Mouse (Mus musculus) MEL (cell line): Measurements from ENCODE around the gene Rtn4rl1. TPM values are rescaled to one million over a fixed set of nuclear protein-coding genes. Genes with fewer than 3 reads are reported as not detected.
"Not testable (repeated sequence)": the region's sequence is repeated elsewhere in the genome, so short reads cannot be mapped to it uniquely, and the experiment has no call there.

Experiments used
- DNase-seq: peaks from one replicate; pipeline ENCODE4 v3.0.0; 2011; ENCODE audit warnings: low read depth, low spot score
- H3K27ac ChIP-seq: 2 replicates; pipeline ENCODE4 v1.5.1; 2012; ENCODE audit warnings: low read depth, mild to moderate bottlenecking, control low read depth, low read length, moderate library complexity; ENCODE audit not compliant: control insufficient read depth
- H3K27me3 ChIP-seq, 2 experiments: fragments of 150-350 bp in 1 of 2; sonication (generic) in 1 of 2; 2 replicates each; pipeline ENCODE4 v1.6.1; 2012; ENCODE audit warnings: low read length in 2 of 2, mild to moderate bottlenecking in 2 of 2, improper control_type of control experiment in 1 of 2, moderate library complexity in 1 of 2; ENCODE audit not compliant: insufficient read depth in 2 of 2, control insufficient read depth in 1 of 2
- H3K36me3 ChIP-seq, 2 experiments: 2 replicates each; pipeline ENCODE4 v1.6.1; 2012 to 2014; ENCODE audit warnings: low read length in 2 of 2, improper control_type of control experiment in 1 of 2, inconsistent platforms in 1 of 2, mild to moderate bottlenecking in 1 of 2; ENCODE audit not compliant: insufficient read depth in 2 of 2, control insufficient read depth in 1 of 2
- H3K4me1 ChIP-seq, 2 experiments: fragments of 150-350 bp in 1 of 2; sonication (generic) in 1 of 2; 2 replicates each; pipeline ENCODE4 v1.6.1; 2012; ENCODE audit warnings: low read length in 2 of 2, improper control_type of control experiment in 1 of 2, mild to moderate bottlenecking in 1 of 2; ENCODE audit not compliant: insufficient read depth in 2 of 2, control insufficient read depth in 1 of 2
- H3K4me3 ChIP-seq, 2 experiments: fragments of 150-350 bp in 1 of 2; sonication (generic) in 1 of 2; 2 replicates each; pipeline ENCODE4 v1.5.1; 2012; ENCODE audit warnings: low read depth in 2 of 2, low read length in 2 of 2, mild to moderate bottlenecking in 2 of 2, moderate library complexity in 2 of 2, control low read depth in 1 of 2, improper control_type of control experiment in 1 of 2; ENCODE audit not compliant: control insufficient read depth in 1 of 2, insufficient read depth in 1 of 2
- H3K79me2 ChIP-seq: 2 replicates; pipeline ENCODE4 v1.6.1; 2012; ENCODE audit warnings: mild to moderate bottlenecking, low read length, moderate library complexity; ENCODE audit not compliant: control insufficient read depth, poor library complexity, insufficient read depth
- H3K9ac ChIP-seq: 2 replicates; pipeline ENCODE4 v1.6.1; 2012; ENCODE audit warnings: low read depth, mild to moderate bottlenecking, control low read depth, low read length, moderate library complexity; ENCODE audit not compliant: control insufficient read depth, poor library complexity, severe bottlenecking
- H3K9me3 ChIP-seq: fragments of 150-350 bp; sonication (generic); replicated peaks from 2 replicates; pipeline ENCODE4 v1.6.1; 2012; ENCODE audit warnings: mild to moderate bottlenecking, low read length, improper control_type of control experiment, moderate library complexity; ENCODE audit not compliant: insufficient read depth
- BHLHE40 ChIP-seq: IDR thresholded peaks from 2 replicates; pipeline ENCODE4 v1.6.1; 2012; ENCODE audit warnings: low read depth, mild to moderate bottlenecking, inconsistent platforms, low read length, improper control_type of control experiment, borderline replicate concordance
- CHD2 ChIP-seq: IDR thresholded peaks from 2 replicates; pipeline ENCODE4 v1.6.1; 2011; ENCODE audit warnings: low read length, improper control_type of control experiment
- ELF1 ChIP-seq: IDR thresholded peaks from 2 replicates; pipeline ENCODE4 v1.6.1; 2014; ENCODE audit warnings: low read depth, mild to moderate bottlenecking, inconsistent platforms, low read length, improper control_type of control experiment, moderate library complexity
- EP300 ChIP-seq, 2 experiments: IDR thresholded peaks; 2 replicates each; pipeline ENCODE4 v1.6.1; 2011; ENCODE audit warnings: improper control_type of control experiment in 2 of 2, low read length in 2 of 2, low read depth in 1 of 2, mild to moderate bottlenecking in 1 of 2
- ETS1 ChIP-seq: IDR thresholded peaks from 2 replicates; pipeline ENCODE4 v1.6.1; 2012; ENCODE audit warnings: low read depth, mild to moderate bottlenecking, inconsistent platforms, low read length, improper control_type of control experiment, moderate library complexity
- GABPA ChIP-seq: IDR thresholded peaks from 2 replicates; pipeline ENCODE4 v1.6.1; 2012; ENCODE audit warnings: low read depth, mild to moderate bottlenecking, inconsistent platforms, low read length, improper control_type of control experiment, moderate library complexity
- GATA1 ChIP-seq: IDR thresholded peaks from 2 replicates; pipeline ENCODE4 v1.6.1; 2011; ENCODE audit warnings: low read depth, low read length, improper control_type of control experiment
- MAFK ChIP-seq: IDR thresholded peaks from 2 replicates; pipeline ENCODE4 v1.6.1; 2011; ENCODE audit warnings: low read depth, mild to moderate bottlenecking, low read length, improper control_type of control experiment, borderline replicate concordance
- MAX ChIP-seq: IDR thresholded peaks from 2 replicates; pipeline ENCODE4 v1.6.1; 2011; ENCODE audit warnings: low read length, improper control_type of control experiment
- MAZ ChIP-seq: IDR thresholded peaks from 2 replicates; pipeline ENCODE4 v1.6.1; 2012; ENCODE audit warnings: low read depth, mild to moderate bottlenecking, inconsistent platforms, low read length, improper control_type of control experiment
- MXI1 ChIP-seq: IDR thresholded peaks from 2 replicates; pipeline ENCODE4 v1.6.1; 2011; ENCODE audit warnings: mild to moderate bottlenecking, low read depth, low read length, improper control_type of control experiment
- MYC ChIP-seq: IDR thresholded peaks from 2 replicates; pipeline ENCODE4 v1.6.1; 2011; ENCODE audit warnings: low read depth, mild to moderate bottlenecking, low read length, improper control_type of control experiment, moderate library complexity
- NELFE ChIP-seq: IDR thresholded peaks from 2 replicates; pipeline ENCODE4 v1.6.1; 2011; ENCODE audit warnings: low read depth, low read length, improper control_type of control experiment
- NRF1 ChIP-seq: IDR thresholded peaks from 2 replicates; pipeline ENCODE4 v1.6.1; 2014; ENCODE audit warnings: low read depth, mild to moderate bottlenecking, inconsistent platforms, low read length, improper control_type of control experiment, moderate library complexity; ENCODE audit not compliant: poor library complexity, insufficient read depth, severe bottlenecking
- POLR2A ChIP-seq, 2 experiments: IDR thresholded peaks; 2 replicates each; pipeline ENCODE4 v1.6.1; 2011 to 2012; ENCODE audit warnings: low read length in 2 of 2, mild to moderate bottlenecking in 2 of 2, control low read depth in 1 of 2, improper control_type of control experiment in 1 of 2, low read depth in 1 of 2, moderate library complexity in 1 of 2; ENCODE audit not compliant: control insufficient read depth in 1 of 2, insufficient read depth in 1 of 2, poor library complexity in 1 of 2
- POLR2AphosphoS2 ChIP-seq: IDR thresholded peaks from 2 replicates; pipeline ENCODE4 v1.6.1; 2011; ENCODE audit warnings: low read length, improper control_type of control experiment
- RCOR1 ChIP-seq: IDR thresholded peaks from 2 replicates; pipeline ENCODE4 v1.6.1; 2012; ENCODE audit warnings: low read depth, mild to moderate bottlenecking, inconsistent platforms, low read length, improper control_type of control experiment
- SMC3 ChIP-seq: IDR thresholded peaks from 2 replicates; pipeline ENCODE4 v1.6.1; 2011; ENCODE audit warnings: low read depth, low read length, improper control_type of control experiment
- TBP ChIP-seq: IDR thresholded peaks from 2 replicates; pipeline ENCODE4 v1.8.0; 2011; ENCODE audit warnings: low read depth, low read length, improper control_type of control experiment
- UBTF ChIP-seq: IDR thresholded peaks from 2 replicates; pipeline ENCODE4 v1.6.1; 2012; ENCODE audit warnings: low read depth, mild to moderate bottlenecking, inconsistent platforms, low read length, improper control_type of control experiment, moderate library complexity, borderline replicate concordance; ENCODE audit not compliant: insufficient read depth
- USF1 ChIP-seq: IDR thresholded peaks from 2 replicates; pipeline ENCODE4 v1.6.1; 2014; ENCODE audit warnings: low read depth, mild to moderate bottlenecking, inconsistent platforms, low read length, improper control_type of control experiment, moderate library complexity
- USF2 ChIP-seq, 2 experiments: IDR thresholded peaks; 2 replicates each; pipeline ENCODE4 v1.6.1; 2011 to 2012; ENCODE audit warnings: improper control_type of control experiment in 2 of 2, low read length in 2 of 2, borderline replicate concordance in 1 of 2, inconsistent platforms in 1 of 2, low read depth in 1 of 2, mild to moderate bottlenecking in 1 of 2; ENCODE audit not compliant: insufficient read depth in 1 of 2
- ZKSCAN1 ChIP-seq: IDR thresholded peaks from 2 replicates; pipeline ENCODE4 v1.6.1; 2012; ENCODE audit warnings: low read depth, mild to moderate bottlenecking, inconsistent platforms, low read length, improper control_type of control experiment, moderate library complexity
- ZMIZ1 ChIP-seq: IDR thresholded peaks from 2 replicates; pipeline ENCODE4 v1.6.1; 2012; ENCODE audit warnings: low read depth, mild to moderate bottlenecking, inconsistent platforms, low read length, improper control_type of control experiment, moderate library complexity
- ZNF384 ChIP-seq: IDR thresholded peaks from 2 replicates; pipeline ENCODE4 v1.6.1; 2012; ENCODE audit warnings: low read depth, mild to moderate bottlenecking, inconsistent platforms, low read length, improper control_type of control experiment
- polyA plus RNA-seq, 2 experiments: library from polyadenylated mRNA; stranded (reverse) in 1 of 2; unstranded in 1 of 2; fragments of >175 nt in 1 of 2; fragments of >200 nt in 1 of 2; gene quantifications; 2 replicates each; pipeline versions ENCODE4 v1.2.1 to v1.2.4; 2012; ENCODE audit warnings: low replicate concordance in 2 of 2, low read depth in 1 of 2; ENCODE audit not compliant: insufficient read length in 2 of 2, insufficient read depth in 1 of 2, missing spikeins in 1 of 2
- total RNA-seq: library from RNA; depleted of rRNA; stranded (reverse); fragments of 300-350 nt; gene quantifications from 2 replicates; pipeline ENCODE4 v1.2.3, GENCODE M21; 2012

Gene Rtn4rl1
- total and polyA plus RNA-seq, 3 experiments = 0.35 to 2.6 TPM; not detected in 1

GRCm38 (mm10) chr11:75174574-75174973, 19.0 kb upstream of the Rtn4rl1 start:
- H3K27me3 ChIP-seq, H3K4me3 ChIP-seq, DNase-seq, H3K9ac ChIP-seq, H3K36me3 ChIP-seq, H3K27ac ChIP-seq, H3K9me3 ChIP-seq: not testable (repeated sequence)
- peak; percentile 71 for TF ChIP-seq ZNF384
- H3K79me2 ChIP-seq = peaks cover 12% of the 10 kb centered on the region
- H3K4me1 ChIP-seq = peaks cover 0 to 18% of the 10 kb centered on the region in 2 experiments; a peak in 3 of 4 replicates

GRCm38 (mm10) chr11:75178011-75178410, 15.6 kb upstream of the Rtn4rl1 start:
- H3K4me1 ChIP-seq = peaks cover 0 to 18% of the 10 kb centered on the region in 2 experiments; a peak in 3 of 4 replicates
- H3K9ac ChIP-seq = peak overlapping the region; percentile 95
- no peaks in the 10 kb centered on the region for H3K27me3 ChIP-seq
- peaks cover 0 to 5% of the 10 kb centered on the region in 2 experiments; a peak in 3 of 4 replicates for H3K36me3 ChIP-seq
- peaks cover 10% of the 10 kb centered on the region for H3K79me2 ChIP-seq
- TF ChIP-seq NRF1 (no peak), POLR2AphosphoS2 (no peak), MXI1 (no peak; the same call in 1 of the 2 replicates), ETS1 (no peak), MYC (no peak), GATA1 (no peak), USF1 (no peak), ZKSCAN1 (no peak), CHD2 (no peak), NELFE (no peak), EP300 (IDR thresholded peaks at IDR 0.05; ENCODE audit: low read depth in 1 of 2, low read length in 2 of 2) (no peak), UBTF (no peak), RCOR1 (no peak)
- TF ChIP-seq, all 39 proteins: peak for 0
- Histone ChIP-seq H3K4me3 (peak overlapping the region; percentile 92 to 95), H3K27ac (peak overlapping the region; percentile 75; the same call in 1 of the 2 replicates), H3K9me3 (no peaks in the 10 kb centered on the region)
- DNase-seq = no peak

- Histone ChIP-seq H3K27ac (peak within 1 kb of the TSS; percentile 75), H3K9ac (peak within 1 kb of the TSS; percentile 95), H3K4me1 (peaks cover 0 to 17% of the 10 kb centered on the region in 2 experiments; a peak in 3 of 4 replicates), H3K9me3 (no peaks in the 10 kb centered on the region), H3K4me3 (peak within 1 kb of the TSS; percentile 92 to 95), H3K27me3 (no peaks in the 10 kb centered on the region), H3K36me3 (peaks cover 0 to 5% of the 10 kb centered on the region in 2 experiments; a peak in 3 of 4 replicates), H3K79me2 (peaks cover 10% of the 10 kb centered on the region)
- DNase-seq = peak; percentile 97
- peak; percentile 58; the same call in 1 of the 2 replicates for TF ChIP-seq MAX
- peak; percentile 93 for TF ChIP-seq ZMIZ1
- TF ChIP-seq MAZ = 0 out of 2 replicates have a peak, but pooled peaks have one; percentile 62
- TF ChIP-seq POLR2A (IDR thresholded peaks at IDR 0.05; ENCODE audit: control insufficient read depth in 1 of 2, insufficient read depth in 1 of 2, low read depth in 1 of 2, low read length in 2 of 2, poor library complexity in 1 of 2) = peak; percentile 90 to 96
- TF ChIP-seq BHLHE40 = no peak
- TF ChIP-seq SMC3 = peak; percentile 71
- no peak for TF ChIP-seq ETS1
- TF ChIP-seq TBP = 0 out of 2 replicates have a peak, but pooled peaks have one; percentile 56
- TF ChIP-seq USF2 (IDR thresholded peaks at IDR 0.05; ENCODE audit: borderline replicate concordance in 1 of 2, insufficient read depth in 1 of 2, low read depth in 1 of 2, low read length in 2 of 2) = no peak
- 0 out of 2 replicates have a peak, but pooled peaks have one; percentile 3 for TF ChIP-seq ZNF384
- TF ChIP-seq ELF1 = peak; percentile 87
- peak; percentile 93 for TF ChIP-seq NELFE
- no peak for TF ChIP-seq GABPA
- no peak for TF ChIP-seq MAFK
- TF ChIP-seq MYC = 0 out of 2 replicates have a peak, but pooled peaks have one; percentile 5
Observed at GRCm38 (mm10) chr11:75178672-75179208, 14.8 kb upstream of the Rtn4rl1 start, which contains the start of gene Ovca2. Gene Ovca2 (minus strand): TSS chr11:75178835.
